Mouse (Mus musculus): ENCODE measurements at regions not wholly inside any gene's neighbourhood (a gene's known extent, or its start where the extent isn't known, plus 50 kb on each side); places are given as distances from the start of the nearest gene placed in this dataset.

DNA sequence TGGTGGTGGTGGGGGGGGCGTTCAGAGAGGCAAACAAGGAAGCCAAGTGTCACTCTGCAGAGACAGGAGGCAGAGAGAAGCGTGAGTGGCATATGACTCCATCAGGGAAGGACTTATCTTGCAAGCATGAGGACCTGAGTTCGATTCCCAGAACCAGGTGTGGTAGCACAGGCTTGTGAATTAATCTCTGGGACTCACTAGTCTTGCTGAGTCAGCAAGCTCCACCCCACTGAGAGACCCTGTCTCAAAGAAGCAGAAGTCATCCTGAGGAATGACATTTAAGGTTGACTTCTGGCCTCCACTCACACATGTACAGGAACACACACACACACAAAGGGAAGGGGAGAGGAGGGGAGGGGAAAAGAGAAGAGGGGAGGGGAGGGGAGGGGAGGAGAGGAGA lies 156.5 kb downstream of the Rplp1 start:
- no peak for DNase-seq

DNA sequence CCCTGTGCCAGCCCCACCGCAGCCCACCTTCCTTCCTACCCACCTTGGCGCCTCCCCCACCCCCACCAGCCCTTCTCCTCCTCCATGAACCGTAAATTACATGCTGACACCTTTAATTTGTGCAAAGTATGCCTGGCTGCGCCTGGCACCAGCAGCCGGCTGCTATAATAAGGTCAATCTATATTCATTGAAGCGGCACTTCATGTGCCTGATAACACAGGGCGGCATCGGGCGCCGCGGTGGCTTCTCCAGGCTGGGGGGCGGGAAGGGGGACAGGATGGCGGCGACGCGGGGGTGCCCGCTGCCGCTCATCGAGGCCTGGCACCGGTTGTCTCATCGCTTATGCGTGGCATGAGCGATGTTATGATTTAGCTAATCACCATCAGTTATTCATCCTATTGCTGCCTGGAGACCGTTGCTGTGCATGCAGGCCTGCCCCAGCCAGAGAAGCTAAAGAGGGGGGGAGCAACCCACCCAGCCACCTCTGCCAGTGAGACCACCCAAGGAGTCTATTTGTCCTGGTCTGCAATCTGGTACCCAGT lies 157.5 kb downstream of the Rplp1 start:
- DNase-seq: peak; percentile 20 to 46

DNA sequence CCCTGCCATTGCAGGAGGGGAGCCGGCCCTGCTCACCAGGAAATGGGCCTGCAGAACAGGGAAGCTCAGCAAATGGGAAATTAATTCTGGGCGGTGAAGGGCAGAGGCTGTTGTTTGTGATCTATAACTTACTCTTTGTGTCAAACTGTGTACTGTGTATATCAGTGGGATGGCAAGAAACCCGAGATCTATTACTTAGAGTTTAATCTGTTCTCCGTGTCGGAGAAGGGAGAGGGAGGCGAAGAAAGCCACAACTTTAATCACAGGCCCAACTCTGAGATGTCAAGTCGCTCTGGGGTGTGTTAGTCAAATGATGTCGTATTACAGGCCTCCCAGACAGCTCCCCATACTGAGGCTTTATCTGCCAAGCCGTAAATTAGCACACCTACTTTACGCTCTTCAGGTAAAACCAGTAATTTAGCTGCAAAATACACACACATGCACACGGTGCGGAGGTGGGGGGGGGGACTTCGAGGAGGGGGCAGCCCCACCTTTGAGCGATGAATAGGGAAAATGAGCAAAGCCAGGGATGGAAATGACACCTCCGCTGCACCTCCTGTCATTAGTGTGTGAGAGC lies 158.0 kb downstream of the Rplp1 start:
- DNase-seq: no peak

DNA sequence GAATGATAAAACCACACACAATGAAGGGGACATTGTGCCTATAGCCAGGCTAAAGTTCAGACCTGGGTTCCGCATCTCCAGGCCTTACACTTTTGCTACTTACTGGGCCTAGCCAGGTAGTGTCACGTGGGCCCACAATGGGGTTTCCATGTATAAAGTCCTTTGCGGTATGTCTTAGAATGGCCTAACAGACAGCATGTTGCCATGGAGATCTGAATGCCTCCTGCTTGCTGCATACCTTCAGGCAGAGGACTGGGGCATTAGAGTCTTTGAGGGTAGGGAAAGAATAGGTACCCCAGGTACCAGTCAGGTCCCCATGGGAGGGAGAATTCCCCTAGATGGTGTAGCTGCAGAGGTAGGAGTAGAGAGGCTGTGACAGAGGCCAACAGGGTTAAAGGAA lies 159.0 kb downstream of the Rplp1 start:
- DNase-seq: no peak

DNA sequence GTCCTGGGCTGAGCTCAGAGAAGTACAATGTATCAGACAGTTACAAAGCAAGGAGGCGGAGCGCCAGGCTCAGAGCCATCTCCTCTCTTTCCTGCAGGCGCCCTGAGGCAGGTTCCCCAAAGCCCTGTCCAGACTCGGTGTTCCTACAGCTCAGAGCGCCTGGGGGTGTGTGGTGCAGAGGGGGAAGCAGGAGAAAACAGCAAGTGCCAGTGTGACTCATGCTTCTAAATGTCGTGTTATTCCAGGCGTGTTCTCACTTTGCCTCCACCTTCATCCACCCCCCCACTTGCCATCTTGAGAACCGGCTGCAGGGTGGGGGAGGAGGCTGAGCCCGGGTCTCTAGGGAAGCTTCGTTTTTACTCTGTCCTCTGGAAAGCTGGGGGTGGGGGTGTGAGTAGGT lies 160.5 kb downstream of the Rplp1 start:
- DNase-seq: peak; percentile 12 to 24

DNA sequence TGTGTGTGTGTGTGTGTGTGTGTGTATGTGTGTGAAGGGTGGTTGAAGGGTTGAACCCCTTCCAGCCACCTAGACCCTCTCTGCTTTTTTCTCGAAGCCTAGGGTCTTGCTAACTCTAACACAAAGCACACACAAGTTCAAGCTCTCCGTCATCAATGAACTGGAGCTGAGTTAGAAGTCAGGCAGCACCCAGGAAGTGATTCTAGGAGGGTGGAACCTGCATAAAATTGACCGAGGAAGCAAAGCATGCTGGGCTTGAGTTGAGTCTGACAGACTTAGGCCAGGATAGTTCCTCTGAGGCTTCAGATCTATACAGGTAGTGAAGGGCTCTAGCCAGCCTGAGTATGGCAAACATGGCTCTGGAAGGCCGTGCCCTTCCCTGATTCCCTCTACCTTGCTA lies 165.1 kb downstream of the Rplp1 start:
- no peak for DNase-seq

DNA sequence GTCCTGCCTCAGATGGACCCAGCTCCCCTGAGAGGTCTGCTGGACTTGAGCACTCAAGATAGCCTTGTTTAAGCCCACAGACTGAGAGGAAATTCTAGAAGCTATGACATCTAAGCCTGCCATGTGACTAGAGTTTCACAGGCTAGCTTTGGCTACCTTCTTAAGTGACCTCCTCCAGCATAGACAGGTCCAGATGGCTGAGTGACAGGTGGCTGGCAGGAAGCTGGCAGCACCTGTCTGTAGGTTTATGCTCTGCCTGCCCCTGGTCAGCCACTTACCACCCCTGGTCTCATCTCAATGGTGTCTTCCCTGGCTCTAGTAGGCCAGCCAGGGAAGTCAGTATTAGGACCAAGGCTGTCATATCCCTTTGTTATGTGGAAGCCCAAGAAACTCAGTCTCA lies 165.9 kb downstream of the Rplp1 start:
- DNase-seq: no peak

DNA sequence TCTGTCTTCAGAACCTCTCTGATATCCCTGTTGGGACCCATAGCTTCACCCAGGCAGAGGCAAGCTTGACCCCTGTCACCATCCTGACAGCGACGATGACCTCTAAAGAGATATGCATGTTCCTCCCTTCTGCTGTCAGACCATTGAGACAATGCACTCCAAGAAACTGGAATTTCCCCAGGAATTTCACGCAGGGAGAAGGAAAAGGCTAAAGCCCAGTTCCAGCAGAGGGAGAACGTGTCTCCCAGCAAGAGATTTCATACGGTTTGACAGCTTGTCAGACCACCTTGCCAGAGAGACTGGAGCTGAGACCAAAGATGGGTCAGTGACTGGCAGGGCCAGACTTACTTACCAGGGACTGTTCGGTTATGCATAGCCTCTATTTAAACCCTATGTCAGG lies 167.9 kb downstream of the Rplp1 start:
- peak in 1 of 2 experiments; percentile 32 for DNase-seq

DNA sequence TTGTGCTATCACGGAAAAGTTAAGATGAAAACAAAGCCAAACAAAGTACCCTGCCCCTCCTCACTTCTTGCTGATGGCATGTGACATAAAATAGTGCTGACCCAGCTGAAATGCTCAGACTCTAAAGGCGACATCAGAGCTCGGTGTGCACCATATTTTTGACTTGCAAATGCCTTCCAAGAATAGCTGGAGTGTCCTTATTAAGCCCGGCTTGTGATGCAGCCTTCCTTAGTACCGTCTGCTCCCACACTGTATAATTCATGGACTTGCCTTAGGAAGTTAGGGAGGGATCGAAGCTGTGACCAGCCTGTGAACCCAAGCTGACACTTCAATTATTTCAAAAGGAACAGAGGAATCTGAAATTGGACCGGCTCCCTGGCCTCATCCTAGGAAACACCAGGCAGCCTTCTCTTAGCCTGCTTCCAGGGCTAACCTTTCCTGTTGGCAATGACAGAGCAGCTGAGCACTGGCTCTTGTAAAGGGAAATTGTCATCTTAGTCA lies 169.0 kb downstream of the Rplp1 start:
- DNase-seq: peak; percentile 54 to 62

DNA sequence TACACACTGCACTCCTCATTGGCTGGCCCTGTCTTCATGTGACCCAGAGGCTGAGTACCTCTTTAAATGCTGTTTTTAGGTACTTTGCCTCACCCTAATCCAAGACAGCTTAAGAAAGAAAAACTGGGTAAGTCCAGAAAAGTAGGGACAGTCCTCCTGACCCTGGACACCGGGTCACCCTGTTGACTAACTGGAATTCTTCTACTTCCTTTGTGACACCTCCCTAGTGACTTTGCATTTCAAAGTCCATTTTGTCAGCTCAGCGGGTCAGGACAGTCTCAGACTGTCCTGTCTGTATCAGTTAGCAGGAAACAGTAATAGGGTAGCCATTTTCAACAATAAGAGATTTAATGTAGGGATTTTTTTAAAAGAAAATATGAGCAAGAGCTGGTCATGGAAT lies 180.8 kb downstream of the Rplp1 start:
- no peak for DNase-seq

DNA sequence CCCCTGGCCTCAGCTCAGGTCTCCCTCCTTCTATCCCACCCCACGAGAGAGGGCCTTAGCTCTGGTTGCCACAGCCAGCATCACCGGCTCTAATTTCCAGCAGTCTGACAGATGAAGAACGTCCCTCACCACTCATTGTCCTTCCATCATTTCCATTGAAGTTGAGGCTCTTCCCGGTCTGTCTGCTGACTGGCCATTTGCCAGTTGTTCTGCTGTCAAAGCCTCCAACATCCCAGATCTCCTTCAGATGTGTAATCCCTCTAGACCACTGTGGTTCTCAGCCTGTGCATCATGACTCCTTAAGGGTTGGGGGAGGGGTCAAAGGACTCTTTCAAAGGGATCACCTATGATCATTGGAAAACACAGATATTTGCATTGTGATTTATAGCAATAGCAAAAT lies 181.6 kb downstream of the Rplp1 start:
- DNase-seq: no peak

DNA sequence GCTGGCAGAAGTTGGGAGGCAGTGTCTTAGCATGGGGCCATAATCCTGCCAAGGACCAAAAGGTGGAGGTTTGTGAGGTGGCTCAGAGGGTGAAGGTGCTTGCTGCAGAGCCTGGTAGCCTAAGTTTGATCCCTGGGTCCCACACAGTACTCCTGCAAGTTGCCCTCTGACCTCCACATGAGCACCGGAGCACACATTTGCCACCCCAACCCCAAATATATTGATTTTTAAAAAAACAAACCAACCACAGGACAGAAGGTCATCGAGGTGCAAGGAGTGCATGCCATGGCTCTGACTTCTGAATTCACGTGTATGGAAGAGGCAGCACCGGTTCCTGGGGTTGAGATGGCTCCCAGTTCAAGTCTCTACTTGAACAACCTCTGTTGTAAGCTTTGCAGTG lies 186.2 kb downstream of the Rplp1 start:
- no peak for DNase-seq

DNA sequence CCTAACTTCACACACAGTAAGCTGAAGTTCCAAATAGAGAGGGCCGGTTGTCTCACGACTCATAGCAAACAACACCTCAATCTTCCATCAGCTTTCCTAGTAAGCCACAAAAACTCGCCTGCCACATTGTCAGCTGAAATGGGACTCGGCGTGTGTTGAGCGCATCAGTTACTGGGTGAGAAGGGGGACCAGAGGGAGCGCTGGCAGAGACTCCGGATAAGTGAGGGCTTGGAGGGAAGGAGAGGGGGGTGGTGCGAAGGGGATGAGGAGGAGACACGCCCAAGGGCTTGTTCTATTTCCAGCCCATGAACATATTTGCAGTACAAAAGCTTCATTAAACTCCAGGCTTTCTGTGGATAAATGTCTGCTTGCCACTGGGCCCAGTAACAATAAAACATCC lies 186.7 kb downstream of the Rplp1 start:
- DNase-seq: no peak

DNA sequence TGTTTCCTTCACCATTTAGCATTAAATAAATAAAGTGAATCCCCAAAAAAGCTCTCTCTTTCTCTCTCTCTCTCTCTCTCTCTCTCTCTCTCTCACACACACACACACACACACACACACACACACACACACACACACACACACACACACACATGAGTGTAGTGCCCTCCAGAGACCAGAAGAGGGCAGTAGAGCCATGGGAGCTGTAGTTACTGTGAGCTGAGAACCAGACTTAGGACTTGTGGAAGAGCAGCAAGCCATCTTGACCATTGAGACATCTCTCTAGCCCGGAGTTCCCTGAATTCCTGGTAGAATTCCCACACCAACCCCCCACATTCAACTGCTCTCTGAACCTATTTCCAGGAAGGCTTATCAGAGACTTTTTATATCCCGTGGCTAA lies 190.3 kb downstream of the Rplp1 start:
- no peak for DNase-seq

DNA sequence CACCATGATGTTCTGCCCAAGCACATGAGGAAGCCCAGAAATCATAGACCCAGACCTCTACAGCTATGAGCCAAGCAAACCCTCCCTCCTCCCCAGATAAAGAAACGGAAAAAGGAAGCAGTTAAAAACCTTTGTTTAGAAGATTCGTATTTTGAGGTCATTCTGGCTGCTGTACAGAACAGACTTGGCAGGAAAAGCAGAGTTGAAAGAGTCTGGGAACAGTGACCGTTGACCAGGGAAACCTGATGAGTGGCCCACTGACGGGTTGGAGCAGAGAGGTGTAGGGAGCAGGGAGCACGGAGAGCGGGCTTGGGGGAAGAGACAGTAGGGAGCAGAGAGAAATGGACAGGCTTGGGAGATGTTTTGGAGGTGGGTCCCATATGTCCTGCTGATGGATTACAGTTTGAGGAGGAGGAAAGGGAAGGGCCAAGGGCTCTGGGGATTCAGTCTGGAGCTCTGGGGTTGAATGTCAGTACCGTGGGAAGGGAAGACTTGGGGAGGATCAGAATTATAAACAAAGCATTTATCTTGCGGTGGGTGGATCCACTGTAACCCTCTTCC lies 191.2 kb downstream of the Rplp1 start:
- peak; percentile 39 to 59 for DNase-seq

DNA sequence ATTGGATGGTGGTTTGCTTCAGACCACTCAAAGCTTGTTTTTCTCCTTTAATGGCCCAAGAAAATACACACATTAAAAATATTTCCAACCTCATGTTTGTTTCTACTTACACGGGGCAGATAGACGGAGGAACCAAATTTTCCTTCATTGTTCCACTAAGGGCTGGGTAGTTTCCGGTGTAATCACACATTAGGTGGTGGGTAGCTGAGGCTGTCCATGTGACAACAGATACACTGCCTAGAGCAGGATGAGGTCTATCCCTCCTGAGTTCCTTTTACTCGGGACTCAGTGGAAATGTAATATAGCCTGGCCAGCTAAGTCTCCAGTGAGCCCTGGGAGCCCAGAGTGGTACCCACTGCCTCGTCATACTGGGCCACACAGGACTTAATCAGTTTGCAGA lies 192.5 kb downstream of the Rplp1 start:
- no peak for DNase-seq

DNA sequence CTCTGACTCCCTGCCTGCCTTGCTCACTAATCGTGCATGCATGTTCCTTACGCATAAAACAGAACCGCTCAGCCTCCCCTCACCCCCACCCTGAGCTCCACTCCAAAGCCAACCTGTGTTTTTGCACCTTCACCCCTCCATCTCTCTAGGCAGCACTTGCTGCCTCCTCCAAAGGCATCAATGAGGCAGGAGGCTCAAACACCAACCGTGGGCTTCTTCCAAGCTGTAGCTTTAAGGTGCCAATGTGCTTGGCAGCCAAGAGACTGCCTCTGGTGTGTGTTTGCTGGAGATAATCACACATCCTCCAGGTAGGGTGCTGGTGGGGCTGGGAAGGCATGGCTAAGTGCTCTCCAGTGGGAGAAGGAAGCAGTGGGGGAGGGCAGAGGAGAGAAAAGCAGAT lies 193.3 kb downstream of the Rplp1 start:
- no peak for DNase-seq

DNA sequence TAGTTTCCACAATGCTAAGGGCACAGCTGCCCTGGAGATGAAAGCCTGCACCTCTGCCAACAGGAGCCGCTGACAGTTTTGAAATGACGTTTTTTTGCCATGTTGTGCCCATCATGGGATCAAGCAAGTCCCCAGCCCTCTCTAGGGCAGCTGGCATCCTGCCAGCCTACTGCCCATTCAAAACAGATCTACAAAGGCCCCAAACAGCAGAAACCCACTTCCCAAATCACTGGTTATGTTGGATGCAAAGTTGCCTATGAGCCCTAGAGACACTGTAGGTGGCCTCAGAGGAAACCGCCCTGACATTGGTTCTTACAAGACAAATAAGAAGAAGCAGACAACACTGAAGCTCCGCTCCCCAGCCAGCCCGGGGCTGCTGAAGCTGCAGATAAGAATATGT lies 194.1 kb downstream of the Rplp1 start:
- DNase-seq: no peak

DNA sequence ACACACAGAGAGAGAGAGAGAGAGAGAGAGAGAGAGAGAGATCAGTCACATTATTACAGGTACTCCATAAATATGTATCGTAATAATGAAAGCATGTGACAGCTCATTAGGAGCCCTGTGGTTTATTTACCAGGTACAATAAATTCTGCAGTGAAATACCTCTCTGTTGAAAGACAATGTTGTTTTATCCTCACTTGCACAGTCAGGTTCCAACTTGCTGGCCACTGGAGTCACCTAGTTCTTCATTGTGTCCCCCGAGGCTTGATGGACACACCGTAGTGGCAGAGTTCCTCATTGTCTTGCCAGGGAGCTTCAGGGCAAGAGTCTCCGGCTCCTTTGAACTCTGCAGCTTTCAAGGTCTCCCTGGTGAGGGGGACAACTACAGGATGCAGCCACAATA lies 197.6 kb downstream of the Rplp1 start:
- no peak for DNase-seq

DNA sequence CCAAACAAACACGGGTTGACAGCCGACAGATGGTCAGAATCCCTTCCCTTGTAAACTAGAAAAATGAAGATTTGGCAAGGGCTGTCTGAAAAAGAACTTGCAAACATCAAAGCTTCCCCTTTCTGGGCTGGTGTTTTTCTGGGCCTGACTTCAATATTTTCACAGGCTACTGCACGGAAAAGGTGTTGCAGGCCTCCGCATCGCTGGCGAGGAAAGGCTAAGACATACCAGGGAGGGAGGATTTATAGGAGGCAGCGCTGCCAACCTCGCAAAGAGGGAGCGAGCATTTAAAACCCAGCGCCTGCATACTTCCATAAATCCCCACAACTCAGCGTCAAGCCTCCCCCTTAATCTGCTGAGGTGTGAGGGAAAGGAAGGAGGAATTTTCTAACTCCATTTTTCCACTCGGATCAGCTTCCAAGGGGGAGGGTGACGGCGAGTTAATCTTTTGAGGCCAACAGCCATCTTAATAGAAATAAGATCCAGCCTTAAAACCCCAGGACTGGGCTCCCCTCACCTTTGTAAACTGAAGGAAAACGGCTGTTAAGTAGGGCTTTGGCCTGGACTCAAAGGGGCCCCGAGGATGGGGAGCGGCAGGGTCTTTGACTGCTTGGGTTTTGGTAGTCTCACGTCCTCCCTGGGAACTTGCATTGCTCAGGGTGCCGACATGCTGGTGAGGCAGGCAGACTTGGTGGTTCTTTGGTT lies 199.9 kb downstream of the Rplp1 start:
- DNase-seq: peak; percentile 51 to 58

DNA sequence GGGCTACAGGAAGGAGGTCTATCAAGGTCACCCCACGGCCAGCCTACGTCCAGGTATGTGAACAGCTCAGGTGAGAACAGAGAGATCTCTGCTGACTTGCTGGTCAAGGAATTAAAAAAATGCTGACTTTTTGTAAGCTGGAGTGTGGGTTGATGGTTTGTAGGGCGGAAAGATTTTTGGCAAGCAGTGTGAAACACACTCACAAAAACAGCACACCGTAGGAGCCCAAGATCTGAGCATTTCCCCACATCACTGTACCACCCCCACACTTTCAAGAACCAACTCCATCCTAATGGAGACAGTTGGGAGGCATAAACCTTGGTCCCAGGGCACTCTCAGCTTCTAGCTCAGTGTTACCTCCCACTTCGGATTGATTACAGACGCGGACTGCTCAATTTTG lies 200.5 kb downstream of the Rplp1 start:
- DNase-seq: no peak

DNA sequence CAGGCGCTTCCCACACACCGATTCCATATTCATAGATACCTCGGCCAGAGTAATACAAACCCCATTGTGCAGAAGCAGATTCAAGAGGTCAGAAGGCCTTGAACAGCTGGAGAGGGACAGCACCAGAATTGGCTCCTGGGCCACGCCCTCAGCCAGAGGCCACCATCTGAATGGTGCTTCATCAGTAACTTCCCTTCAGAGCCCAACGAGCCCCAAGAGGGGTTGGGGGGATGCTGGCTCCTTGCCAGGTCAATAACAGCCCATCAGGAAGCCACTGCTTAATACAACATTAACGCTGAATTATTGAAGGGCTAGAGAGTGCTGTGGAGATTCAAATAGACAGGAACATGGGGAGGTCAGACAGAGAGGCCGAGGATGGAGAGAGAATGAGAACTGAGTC lies 203.0 kb downstream of the Rplp1 start:
- DNase-seq: peak; percentile 57 to 66

DNA sequence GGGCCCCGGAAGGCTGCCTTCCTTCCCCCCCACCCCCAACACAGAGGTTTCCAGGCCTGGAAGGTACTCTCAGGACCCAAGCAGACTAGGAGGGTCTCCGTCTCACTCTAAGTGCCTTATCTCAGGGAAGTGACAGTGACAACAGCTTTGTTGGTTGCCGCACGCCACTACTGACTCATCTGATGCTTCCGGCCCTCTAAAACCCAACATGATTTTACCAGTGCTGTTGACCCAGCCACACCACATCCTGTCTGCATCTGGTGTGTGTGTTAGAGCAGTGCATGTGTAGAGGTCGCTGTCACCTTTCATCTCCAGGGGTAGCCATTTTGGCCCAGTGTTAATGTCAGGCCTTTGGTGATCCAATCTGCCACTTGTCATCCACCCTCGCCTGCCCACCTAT lies 206.5 kb downstream of the Rplp1 start:
- no peak for DNase-seq

DNA sequence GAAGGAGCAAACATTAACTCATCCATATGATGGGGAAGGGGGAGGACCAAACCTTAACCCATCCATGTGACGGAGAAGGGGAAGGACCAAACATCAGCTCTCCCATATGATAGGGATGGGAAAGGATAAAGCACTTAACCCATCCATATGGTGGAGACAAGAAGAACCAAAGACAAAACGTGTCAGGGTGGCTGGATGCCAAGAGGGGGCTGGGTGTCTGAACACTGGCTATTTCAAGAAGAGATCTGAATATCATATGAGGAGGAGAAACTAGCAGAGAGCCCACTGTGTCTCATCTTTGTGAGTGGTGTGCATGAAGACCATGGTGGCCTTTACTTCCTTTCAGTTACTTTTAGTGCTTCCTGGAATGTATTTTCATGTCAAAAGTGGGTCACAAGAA lies 207.0 kb downstream of the Rplp1 start:
- DNase-seq: no peak
